Mouse (Mus musculus) heart, postnatal 36 days (tissue): ENCODE data around the gene Serpinb9b. TPM values are rescaled to one million over a fixed set of nuclear protein-coding genes. Genes with fewer than 3 reads are reported as not detected.
"Not testable (repeated sequence)": the region's sequence is repeated elsewhere in the genome, so short reads cannot be mapped to it uniquely, and the experiment has no call there.

Experiments
- DNase-seq, 2 experiments: peaks; one replicate each; pipeline ENCODE4 v3.0.0; 2021 to 2022
- intact Hi-C: fragments of 180-260 bp; cut with DNase I; formaldehyde crosslinking; loops from one replicate; pipeline ENCODE4 v1.15.1; 2025
- total RNA-seq, 2 experiments: library from RNA; stranded (reverse); gene quantifications; 2 replicates each; pipeline ENCODE4 v1.2.3; 2021

The Serpinb9b gene
- total RNA-seq: under 1 TPM; 0.16 to 0.44 TPM

- no peak for DNase-seq
- intact Hi-C loops: no loop called here
These were observed at the start of gene Serpinb9b for GRCm38 (mm10) chr13:33027244-33027643. Serpinb9b (plus strand) TSS chr13:33027416.

GRCm38 (mm10) chr13:32982556-32983042 lies 44.6 kb upstream of the Serpinb9b start:
- intact Hi-C loops: no loop called here
- DNase-seq: no peak

- no peak for DNase-seq
- intact Hi-C loops: no loop called here
These were observed 41.0 kb upstream of the Serpinb9b start for GRCm38 (mm10) chr13:32986256-32986655.

GRCm38 (mm10) chr13:32993152-32993893 lies 33.9 kb upstream of the Serpinb9b start:
- DNase-seq: no peak
- intact Hi-C loops: no loop called here

- intact Hi-C loops: no loop called here
- no peak for DNase-seq
These were observed 33.3 kb upstream of the Serpinb9b start for GRCm38 (mm10) chr13:32993894-32994242.

GRCm38 (mm10) chr13:32995051-32995450 lies 32.2 kb upstream of the Serpinb9b start:
- intact Hi-C loops: no loop called here
- DNase-seq: no peak

GRCm38 (mm10) chr13:33001341-33001740 lies 25.9 kb upstream of the Serpinb9b start:
- intact Hi-C loops: loop anchor here (5.0 kb wide), 1 partner anchor 199 kb away; the partner anchor contains the start of genes D930007J09Rik and Wrnip1
- no peak for DNase-seq

- intact Hi-C loops: loop anchor here (5.0 kb wide), 1 partner anchor 201 kb away; the partner anchor contains the start of genes D930007J09Rik and Wrnip1
- no peak for DNase-seq
These were observed 24.3 kb upstream of the Serpinb9b start, which contains the start of gene Serpinb9 for GRCm38 (mm10) chr13:33002950-33003349. Serpinb9 (plus strand) TSS chr13:33003250.

- intact Hi-C loops: loop anchor here (2.0 to 5.0 kb wide), 4 partner anchors 37 to 201 kb away; partner anchors contain the start of genes D930007J09Rik and Wrnip1
- DNase-seq: no peak
These were observed 23.4 kb upstream of the Serpinb9b start for GRCm38 (mm10) chr13:33003523-33004413.

GRCm38 (mm10) chr13:33004414-33005105 lies 22.7 kb upstream of the Serpinb9b start:
- intact Hi-C loops: loop anchor here (2.0 to 5.0 kb wide), 4 partner anchors 38 to 202 kb away; partner anchors contain the start of genes D930007J09Rik and Wrnip1
- peak; percentile 89 for DNase-seq

GRCm38 (mm10) chr13:33005501-33006075 lies 21.6 kb upstream of the Serpinb9b start:
- no peak for DNase-seq
- intact Hi-C loops: loop anchor here (2.0 kb wide), 3 partner anchors 39 to 103 kb away; no protein-coding TSS in a partner anchor

GRCm38 (mm10) chr13:33006555-33006954 lies 20.7 kb upstream of the Serpinb9b start:
- intact Hi-C loops: no loop called here
- DNase-seq: no peak

- intact Hi-C loops: no loop called here
- no peak for DNase-seq
These were observed 14.8 kb upstream of the Serpinb9b start for GRCm38 (mm10) chr13:33012395-33012794.

GRCm38 (mm10) chr13:33013271-33013670 lies 13.9 kb upstream of the Serpinb9b start:
- DNase-seq: no peak
- intact Hi-C loops: no loop called here

- DNase-seq: no peak
- intact Hi-C loops: no loop called here
These were observed 4.8 kb upstream of the Serpinb9b start for GRCm38 (mm10) chr13:33022371-33022770.

- DNase-seq: no peak
- intact Hi-C loops: no loop called here
These were observed 674 bp upstream of the Serpinb9b start for GRCm38 (mm10) chr13:33026427-33027057.

GRCm38 (mm10) chr13:33028146-33028545 lies 930 bp downstream of the Serpinb9b start:
- intact Hi-C loops: no loop called here
- no peak for DNase-seq

GRCm38 (mm10) chr13:33028550-33028949 lies 1.3 kb downstream of the Serpinb9b start:
- intact Hi-C loops: no loop called here
- no peak for DNase-seq

GRCm38 (mm10) chr13:33029478-33029877 lies 2.3 kb downstream of the Serpinb9b start:
- intact Hi-C loops, DNase-seq: not testable (repeated sequence)
